Mouse (Mus musculus) kidney, postnatal 25 days (tissue): ENCODE data around the gene Dab2.
A peak's percentile ranks its signal among the peaks of the same experiment; 100 is the strongest.

Source experiments
- DNase-seq, 2 experiments: peaks; one replicate each; pipeline ENCODE4 v3.0.0; 2021; ENCODE audit warnings: mixed read lengths in 2 of 2

The Dab2 gene

GRCm38 (mm10) chr15:6398211-6398610, 98.6 kb downstream of the Dab2 start:
- DNase-seq, result no peak

DNA sequence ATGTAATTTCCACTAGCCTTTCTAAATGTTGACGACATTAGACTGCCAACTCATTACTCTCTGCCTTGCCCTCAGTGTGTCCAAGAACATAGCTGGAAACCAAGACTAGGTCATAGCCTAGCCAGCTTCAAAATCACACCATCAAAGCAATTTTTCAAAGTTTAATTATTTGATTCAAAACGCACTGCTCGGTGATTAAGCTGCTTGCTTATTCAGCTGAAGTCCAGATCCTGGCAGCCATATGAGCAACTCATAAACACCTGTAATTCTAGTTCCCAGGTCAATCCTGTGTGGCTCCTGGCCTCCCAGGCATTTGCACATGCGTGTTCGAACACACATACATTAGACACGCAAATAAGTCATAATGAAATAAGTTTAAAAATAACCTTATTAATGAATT, 99.3 kb downstream of the Dab2 start:
- DNase-seq, result no peak

GRCm38 (mm10) chr15:6400115-6400514, 100.5 kb downstream of the Dab2 start:
- no peak for DNase-seq

GRCm38 (mm10) chr15:6402433-6402832, 102.8 kb downstream of the Dab2 start:
- DNase-seq, result no peak

DNA sequence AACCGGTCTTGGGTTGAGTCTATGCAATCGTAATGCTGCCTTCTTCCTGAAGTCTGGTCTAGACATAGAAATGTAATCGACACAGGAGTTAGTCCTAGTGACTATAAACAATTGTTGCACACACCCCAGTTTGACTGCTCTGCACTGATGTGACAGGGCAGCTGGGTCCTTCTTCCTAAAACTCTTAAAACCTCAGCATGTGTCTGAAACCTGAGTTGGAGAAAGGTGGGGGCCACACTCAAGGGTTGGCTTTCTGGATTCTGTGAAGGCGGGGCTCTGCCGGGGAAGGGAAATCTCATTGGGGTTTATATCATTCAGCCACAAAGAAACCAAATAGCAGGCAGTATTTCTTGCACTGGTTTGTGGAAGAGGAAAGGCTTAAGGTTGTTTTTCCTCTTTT, 104.6 kb downstream of the Dab2 start:
- DNase-seq, result no peak

GRCm38 (mm10) chr15:6406771-6407170, 107.2 kb downstream of the Dab2 start:
- DNase-seq, result peak; percentile 46 to 66

DNA sequence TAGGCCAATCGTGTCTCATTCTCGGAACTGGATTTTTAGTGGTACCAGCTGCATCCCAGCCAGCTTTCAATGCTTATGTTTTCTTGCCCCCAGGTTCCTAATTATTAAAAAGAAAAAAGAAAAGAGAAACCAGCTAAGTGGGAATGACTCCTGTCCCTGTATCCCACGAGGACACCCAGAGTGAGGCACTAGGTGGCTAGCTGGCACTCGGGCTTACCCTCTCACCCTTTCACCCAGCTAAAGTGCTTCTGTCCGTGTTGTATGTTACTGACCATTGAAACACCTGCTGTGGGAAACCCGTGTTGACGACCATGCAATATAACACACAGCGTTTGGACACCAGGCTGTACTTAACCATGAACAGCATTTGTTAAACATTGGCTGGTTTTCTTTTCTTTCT, 109.4 kb downstream of the Dab2 start:
- no peak for DNase-seq

DNA sequence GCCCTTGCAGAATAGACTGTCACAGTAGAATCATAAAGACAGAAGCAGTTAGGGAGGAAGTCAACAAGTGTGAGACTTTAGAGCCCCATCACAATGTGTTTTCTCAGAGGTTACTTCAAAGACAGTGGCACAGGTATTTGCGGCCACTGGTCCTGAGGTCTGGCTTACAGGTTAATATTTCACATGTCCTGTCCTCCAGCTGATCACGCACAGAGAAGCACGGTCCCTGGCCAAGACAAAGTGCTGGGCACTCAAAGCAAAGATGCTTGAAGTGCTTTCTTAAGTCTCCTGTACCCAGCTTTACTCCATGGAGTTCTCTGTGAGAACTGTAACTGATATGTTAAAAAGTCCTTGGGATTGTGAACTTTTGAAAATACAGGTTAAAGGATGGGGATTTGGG, 110.6 kb downstream of the Dab2 start:
- peak; percentile 47 to 66 for DNase-seq

GRCm38 (mm10) chr15:6411334-6411733, 111.7 kb downstream of the Dab2 start:
- no peak for DNase-seq

GRCm38 (mm10) chr15:6415317-6415716, 115.7 kb downstream of the Dab2 start:
- DNase-seq, result no peak

DNA sequence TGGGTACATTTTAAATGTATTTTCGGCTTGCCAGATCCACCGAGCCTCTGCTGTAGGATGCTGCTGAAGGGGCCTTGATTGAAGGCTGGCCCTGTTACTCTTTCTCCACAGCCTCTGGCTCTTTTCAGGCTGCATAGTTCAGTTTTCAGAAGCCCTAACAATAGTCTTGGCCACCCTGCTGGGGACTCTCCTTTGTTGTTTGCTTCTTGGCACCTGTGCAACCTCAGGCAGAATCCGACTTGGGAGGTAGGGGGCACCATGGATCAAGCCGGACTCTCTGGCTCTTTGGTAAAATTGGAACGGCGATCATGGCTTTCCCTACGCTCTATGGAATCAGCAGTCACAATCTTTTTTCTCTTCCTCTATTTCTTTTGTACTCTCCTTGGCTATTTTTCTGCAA, 132.2 kb downstream of the Dab2 start:
- DNase-seq, result no peak

GRCm38 (mm10) chr15:6432411-6432810, 132.8 kb downstream of the Dab2 start:
- DNase-seq, result peak; percentile 46 to 53

DNA sequence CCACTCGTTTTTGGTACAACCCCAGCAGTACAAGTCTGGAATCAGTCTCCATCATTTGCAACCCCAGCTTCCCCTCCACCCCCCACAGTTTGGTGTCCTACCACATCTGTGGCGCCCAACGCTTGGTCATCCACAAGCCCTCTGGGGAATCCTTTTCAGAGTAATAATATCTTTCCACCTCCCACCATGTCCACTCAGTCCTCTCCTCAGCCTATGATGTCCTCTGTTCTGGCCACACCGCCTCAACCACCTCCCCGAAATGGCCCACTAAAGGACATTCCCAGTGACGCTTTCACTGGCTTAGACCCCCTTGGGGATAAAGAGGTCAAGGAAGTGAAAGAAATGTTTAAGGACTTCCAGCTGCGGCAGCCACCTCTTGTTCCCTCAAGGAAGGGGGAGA, 135.7 kb downstream of the Dab2 start:
- no peak for DNase-seq

GRCm38 (mm10) chr15:6435773-6436172, 136.2 kb downstream of the Dab2 start:
- peak; percentile 64 to 77 for DNase-seq

DNA sequence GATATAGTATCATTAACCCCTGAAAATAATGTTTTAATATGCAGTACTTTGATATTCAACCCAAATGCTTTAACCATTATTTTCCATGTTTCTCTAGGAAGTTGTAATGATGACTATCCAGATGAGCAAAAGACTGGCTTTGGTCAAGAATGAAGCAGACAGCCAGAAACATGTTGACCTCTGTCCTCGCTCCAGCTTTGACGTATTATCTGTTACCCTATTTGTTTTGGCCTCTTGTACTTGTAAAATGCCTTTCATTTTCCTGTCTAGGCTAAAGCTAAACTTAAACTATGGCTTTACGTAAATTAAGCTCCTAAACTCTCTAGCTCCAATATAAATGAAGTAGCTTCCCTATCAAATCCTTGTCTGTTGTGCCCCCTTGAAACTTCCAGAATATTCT, 139.1 kb downstream of the Dab2 start:
- no peak for DNase-seq

GRCm38 (mm10) chr15:6444452-6444851, 144.9 kb downstream of the Dab2 start:
- DNase-seq, result no peak

- DNase-seq, result no peak
Observed at GRCm38 (mm10) chr15:6445135-6445534, 145.5 kb downstream of the Dab2 start, which contains the start of gene C9. TSS of gene C9 (plus strand) at chr15:6445327.

DNA sequence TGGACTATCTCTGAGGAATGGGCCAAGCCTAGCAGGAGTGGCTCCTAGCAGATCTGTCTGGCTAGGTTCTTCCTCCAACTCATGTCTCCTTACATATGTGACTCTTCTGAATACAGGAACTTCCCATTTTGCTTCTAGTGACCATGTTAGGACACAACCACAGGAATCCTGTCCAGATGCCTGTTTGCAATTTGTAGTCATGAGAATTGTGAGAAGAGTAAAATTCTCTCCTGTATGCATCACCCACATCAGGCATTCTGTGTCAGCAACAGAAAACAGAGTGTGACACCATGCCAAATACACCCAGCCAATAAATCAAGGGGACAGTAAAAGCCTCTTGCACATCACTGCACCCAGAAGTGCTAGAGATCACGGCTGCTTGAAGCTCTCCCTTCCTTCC, 146.6 kb downstream of the Dab2 start:
- DNase-seq, result no peak

DNA sequence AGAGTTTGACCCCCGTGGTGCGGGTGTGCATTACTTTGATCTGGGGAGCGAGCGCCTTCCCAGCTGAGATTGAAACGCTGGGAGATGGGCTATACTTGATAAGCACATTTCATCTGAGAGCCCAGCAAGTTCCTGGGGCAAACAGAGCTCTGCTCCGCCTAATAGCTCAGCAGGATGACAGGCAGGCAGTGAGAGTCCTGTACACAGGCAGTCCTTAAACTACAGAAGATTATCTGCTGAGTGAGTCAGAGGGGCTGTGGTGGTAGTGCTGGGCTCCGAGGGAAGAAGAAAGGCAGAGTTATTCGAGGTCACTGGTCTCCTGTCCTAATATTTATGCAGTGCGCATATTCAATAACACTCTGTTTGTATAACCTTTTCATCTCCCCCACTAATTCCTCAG, 149.3 kb downstream of the Dab2 start:
- no peak for DNase-seq

GRCm38 (mm10) chr15:6454461-6454860, 154.9 kb downstream of the Dab2 start:
- DNase-seq, result no peak

GRCm38 (mm10) chr15:6461381-6461780, 161.8 kb downstream of the Dab2 start:
- DNase-seq, result peak; percentile 8 to 39

DNA sequence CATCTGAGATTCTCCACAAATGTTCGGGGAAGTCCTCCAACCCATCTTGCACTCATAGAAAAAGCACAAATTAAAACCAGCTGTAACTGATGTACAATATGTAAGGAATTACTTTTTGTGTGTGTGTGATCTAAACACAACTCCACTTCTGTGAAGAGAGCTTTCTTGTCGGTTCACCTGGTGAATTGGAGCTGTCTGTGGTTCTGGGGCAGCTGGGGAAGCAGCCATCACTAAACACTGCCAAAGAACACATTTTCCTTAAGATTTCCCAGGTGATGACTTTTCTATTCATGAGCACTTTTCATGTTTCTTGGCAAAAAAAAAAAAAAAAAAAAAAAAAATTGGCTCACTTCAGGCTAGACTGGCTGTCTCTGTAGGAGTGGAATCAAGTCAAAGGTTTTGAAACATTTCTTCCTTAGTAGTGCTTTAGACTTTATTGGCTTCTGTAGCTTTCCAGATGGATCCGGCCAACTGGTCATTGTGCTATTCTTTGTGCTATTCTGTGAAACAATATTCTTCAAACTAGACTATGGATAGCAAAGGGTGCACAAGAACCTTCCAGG, 163.9 kb downstream of the Dab2 start:
- no peak for DNase-seq

- DNase-seq, result no peak
Observed at GRCm38 (mm10) chr15:6466995-6467394, 167.4 kb downstream of the Dab2 start.

DNA sequence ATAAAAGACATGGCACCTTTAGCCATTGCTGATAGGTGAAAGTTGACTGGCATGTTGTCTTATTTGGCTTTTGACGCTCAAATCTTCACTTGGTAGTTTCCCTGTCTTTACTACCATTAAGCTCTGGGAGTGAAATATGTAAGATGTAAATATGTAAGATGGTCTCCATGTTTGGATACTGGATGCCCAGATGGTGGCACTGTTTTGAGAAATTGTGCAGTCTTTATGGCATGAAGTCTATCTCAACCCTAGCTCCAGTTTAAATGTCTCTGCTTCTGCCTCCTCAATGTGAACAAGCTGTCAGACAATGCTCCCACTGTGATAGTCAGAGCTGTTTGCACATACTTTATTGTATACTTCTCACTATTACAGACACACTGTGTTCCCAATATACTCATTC, 169.3 kb downstream of the Dab2 start:
- no peak for DNase-seq

DNA sequence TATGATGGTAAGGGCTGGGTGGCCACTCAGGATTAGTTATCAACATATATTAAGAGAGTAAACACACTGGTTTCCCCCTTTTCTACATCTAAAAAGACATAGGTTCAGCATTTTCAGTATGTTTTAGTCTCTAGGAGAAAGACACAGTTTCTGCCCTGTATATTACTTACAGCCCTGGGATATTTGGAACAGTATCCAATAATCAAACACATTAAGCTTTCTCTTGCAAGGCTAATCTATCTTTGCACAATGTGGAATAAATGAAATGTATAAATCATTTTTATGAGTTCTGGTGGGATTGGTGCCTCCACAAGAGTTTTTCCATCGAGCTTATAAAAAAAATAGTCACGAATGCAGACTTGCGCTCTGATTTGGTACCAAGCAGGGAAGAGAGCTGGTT, 169.8 kb downstream of the Dab2 start:
- no peak for DNase-seq

DNA sequence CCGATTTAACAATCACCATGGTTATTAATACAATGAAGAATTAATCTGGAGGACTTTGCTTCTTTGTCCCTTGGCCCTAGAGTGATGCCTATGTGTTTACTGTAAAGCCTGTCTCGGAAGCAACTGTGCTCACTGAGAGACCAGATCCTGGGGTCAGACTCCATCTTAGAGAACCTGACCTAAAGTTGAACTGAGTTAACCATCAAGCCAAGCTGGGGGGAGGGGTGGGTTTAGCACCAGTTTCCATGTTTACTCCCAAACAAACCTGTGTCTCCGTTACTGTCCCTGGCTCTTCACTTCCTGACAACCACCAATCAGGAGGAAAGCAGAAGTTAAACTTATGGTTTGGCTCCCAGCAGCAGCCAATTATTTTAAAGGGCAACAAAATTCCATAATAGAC, 184.0 kb downstream of the Dab2 start:
- DNase-seq, result peak; percentile 20 to 41
